Mouse (Mus musculus) spleen, postnatal 4 days (tissue): Measurements from ENCODE around the gene Elp4.

Experiments
- DNase-seq, 2 experiments: peaks; one replicate each; pipeline ENCODE4 v3.0.0; 2022; ENCODE audit warnings: low spot score in 2 of 2

The Elp4 gene

DNA sequence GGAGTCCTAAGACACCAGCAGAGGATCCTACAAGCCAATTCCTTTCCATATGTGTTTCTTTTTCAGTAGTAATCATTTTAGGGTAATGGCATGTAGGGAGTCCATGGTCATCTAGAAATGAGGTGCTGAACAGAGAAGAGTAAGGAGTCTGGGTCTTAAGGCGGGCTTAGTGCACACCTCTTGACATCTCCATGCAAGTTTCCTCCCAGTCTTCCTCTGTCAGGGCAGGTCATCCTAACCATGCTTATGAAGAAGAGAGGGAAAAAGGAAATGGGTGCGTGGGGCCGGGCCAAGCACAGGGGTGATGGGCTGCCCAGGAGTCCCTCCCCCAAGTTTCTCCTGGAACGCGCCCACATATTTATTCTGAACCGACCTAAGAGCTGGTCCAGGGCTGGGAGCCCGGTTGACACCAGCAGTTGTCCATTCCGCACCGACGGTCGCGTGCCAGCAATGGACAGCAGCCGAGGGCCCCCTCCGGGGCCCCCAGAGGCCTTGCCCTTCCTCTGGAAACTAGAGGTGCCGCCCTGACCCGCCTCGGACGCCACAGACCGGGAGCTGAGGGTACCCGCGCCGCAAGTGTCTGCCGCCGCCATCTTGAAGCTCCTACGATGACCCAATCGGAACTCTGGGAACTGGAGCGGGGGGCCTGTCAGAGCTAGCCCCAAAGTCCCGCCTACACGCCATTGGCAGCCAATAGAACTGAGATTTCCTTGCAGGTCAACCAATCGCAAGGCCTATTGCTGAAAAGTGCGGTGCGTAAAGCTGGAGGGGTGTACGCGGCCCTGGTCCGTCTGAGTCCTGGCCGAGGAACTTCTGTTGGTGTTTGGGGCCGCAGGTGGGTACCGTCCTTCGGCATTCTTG is at the start of gene Elp4, which contains the start of gene Immp1l:
Elp4 (minus strand) TSS at position 669 of the 861 bp plus-strand sequence.
Immp1l (plus strand) TSS at position 743 of the 861 bp plus-strand sequence.
- DNase-seq, result peak; percentile 95 to 96

DNA sequence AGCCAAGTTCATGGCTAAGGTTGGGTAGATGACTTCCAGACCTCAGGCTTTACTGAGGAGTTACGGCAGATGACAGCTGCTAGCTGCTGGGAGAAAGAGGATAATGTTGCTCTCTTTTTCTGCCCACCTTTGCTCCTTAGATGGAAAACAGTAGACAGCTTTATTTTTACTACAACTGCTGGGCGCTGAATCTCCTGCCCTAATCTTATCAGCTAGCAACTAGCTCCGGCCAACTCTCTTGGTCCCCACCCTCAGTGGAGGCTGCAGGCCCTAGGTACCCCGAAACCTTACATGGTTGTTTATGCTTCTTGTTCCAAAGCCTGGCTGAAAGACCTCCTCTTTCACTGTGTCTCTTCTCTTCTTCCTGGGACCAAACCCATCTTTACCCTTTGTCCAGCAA is 49.5 kb upstream of the Elp4 start:
- no peak for DNase-seq

DNA sequence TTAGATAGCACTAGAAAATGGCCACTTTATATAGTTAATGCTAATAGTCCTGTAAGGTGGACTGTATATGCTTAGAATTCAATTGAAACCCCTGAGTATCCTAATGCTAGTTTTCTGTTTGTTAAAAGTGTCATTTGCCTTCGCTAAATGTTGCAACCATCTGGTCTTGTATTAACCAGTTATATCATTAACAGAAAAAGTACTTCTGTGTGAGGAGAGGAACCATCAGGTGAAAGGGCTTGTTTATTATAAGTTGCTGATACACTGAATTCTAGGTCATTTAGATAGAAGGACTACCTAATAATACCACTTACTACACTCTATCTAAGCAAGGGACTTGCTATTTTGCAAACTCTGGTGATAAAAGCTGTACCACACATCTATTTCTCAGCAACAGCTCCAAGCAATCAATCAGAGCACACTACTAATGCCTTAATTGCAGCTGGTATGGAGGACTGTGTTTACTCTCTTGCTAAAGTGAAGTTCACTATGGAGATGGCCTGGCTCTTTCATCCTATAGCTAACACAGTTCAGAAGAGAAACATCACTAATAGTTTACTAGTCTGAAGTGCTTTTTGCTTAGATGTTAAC is 47.1 kb upstream of the Elp4 start:
- no peak for DNase-seq

DNA sequence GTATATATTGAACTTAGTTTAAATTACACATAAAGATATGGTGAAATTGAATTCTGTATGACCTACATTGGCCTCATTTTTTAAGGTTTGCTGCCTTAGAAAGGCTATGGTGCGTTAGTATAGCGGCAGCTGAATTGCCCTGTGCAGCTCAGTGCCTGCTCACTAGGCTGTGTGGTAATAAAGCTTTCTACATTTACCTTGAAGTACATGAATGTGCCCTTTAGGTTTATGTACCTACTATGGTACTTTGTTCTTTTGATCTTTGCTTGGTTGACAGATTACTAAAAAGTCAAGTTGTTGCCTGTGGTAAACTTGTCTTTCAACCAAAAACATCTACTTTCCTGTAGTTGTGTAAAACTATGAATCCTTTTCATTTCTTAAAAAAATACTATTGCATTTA is 45.8 kb upstream of the Elp4 start:
- DNase-seq, result no peak

DNA sequence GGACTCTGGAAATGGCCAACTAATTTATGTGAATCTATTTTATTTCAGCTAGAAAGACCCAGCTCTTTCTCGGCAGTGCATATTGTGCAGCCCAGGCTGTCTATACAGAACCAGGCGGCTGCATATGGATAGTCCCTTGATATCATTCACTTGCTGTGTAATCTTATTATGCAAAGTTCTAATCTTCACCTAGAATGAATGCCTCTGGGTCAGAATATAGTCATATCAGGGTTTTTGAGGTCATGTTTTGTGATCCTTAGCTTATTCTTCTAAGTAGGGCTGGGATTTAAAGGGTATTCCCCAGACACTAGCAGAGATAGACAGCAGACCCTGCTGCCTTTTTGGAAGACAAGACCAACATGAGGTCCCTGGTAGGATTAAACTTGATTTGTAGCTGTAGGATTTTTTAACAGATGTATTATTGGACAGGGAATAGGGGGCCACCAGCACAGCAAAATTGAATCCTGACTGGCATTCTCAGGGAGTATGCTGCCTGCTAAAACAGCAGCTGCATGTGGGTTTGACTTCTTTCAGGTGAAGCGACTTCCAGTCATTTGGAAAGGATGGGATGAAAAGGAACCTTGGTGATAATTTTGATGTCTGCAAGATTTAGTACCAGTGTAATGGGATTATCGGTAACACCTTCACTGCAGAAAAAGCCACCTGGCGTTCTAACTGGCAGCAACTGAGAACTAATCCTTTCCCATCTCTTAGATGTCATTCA is 13.4 kb upstream of the Elp4 start:
- no peak for DNase-seq

DNA sequence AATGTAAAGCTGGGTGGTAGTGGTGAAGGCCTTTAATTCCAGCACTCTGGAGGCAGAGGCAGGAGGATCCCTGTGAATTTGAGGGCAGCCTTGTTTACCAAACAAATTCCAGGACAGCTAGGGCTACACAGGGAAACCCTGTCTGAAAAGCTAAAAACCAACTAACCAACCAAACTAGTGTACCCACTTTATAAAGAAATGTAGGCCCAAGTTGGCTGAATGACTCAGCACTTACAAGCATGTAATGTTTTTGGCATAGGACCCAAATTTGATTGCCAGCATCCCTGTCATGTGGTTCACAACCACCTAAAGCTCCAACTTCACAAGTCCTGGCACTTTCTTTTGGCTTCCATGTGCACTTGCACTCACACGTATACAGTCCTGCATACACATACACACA is 12.3 kb upstream of the Elp4 start:
- DNase-seq, result no peak

DNA sequence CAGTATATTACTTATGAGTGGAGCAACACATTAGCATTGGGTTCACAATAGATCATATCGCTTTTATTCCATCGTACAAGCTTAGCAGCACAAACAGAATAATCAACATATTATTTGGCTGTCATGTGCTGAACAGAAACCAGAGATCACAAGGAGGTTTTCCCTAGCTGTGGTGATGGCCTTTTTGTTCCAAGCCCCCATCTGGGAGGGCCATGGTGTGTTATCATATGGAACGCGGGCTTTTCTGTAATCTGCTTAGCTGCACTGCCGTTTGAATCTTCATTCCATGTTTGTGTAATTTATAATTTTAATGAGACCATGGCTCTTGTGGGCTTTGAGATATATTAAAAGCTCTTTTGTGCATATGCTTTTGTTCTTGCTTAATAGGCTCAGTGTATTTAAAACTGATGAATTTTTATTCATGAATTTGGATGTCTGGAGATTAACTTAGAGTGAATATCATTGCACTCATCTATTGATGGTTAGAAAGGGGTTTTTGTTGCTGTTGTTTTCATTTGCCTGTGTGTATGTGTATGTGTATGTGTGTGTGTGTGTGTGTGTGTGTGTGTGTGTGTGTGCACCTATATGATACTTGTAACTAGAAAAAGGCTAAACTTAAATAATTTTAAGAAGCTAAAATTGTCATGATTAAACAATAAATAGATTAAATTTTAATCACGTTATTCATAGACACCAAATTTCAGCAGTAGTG is 9.4 kb upstream of the Elp4 start:
- no peak for DNase-seq

DNA sequence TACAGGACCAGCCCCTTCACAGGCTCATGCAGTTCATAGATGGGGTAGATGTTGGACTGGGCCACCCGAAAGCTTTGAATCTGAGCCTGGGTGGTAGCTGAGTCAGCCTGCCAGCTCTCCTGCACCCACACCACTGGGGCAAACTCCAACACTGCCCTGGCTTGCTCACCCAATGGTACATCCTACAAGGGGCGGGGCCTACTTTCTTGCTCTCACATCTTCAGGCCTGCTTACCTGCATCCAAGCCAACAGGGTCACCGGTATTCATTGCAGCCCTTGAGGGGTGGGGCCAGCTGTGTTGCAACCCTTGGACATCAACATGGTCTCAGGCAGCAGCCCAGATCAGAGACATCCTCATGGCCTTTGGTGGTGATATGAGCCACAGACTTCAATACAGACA is 6.2 kb upstream of the Elp4 start:
- no peak for DNase-seq

DNA sequence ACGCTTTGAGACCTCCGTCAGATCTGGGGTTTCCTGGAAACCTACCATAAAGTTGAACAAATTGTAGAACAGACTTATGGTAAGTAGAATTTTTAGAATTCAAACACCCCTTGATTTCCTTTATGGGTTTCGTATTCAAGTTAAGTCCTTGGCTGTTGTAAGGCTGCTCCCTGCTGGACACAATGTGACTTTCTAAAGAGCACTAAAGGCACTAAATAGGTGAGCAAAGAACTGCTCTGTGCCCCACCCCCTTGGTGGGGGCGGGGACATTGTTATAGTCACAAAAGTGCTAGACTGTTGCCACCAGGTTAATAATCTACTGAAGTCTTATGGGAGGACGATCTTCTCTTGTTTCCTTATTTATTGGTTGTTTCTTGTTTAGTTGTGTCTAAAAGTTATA is 4.0 kb upstream of the Elp4 start:
- DNase-seq, result no peak

DNA sequence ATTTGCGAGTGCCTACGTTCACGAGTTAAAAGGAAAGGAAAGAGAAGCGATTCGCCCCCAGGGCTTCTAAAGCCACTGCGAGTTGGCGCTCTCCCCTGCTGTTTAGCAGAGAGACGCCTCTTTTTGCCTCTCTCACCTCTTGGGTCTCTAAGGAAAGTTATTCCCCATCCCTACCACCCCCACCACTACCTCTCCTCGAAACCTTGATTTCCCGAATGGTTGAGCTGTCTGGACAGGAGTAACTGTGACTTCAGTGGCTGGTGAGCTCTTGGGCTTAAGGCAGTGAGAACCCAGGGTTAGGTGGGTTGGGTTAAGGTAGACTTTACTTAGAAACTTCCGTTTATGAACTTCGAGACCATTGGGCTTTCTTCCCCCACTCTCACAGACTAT is 388 bp upstream of the Elp4 start:
- DNase-seq, result no peak

DNA sequence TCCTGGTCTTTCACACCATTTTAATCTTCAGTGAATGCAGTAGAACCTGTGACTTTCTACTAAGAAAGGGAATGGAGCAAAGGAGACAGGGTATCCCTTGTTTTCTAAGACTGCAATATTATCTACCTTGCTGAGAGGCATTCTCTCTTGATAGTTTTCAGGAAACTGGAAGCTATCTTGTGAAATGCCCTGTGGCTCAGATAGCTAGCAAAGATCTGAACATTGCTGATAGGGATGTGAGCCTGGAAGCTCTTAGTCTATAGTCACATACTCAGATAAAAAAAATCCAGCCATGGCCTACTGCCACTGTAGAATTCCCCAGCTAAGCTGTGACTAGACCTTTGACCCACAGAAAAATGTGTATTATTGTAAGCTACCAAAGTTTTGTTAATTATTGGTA is 13.5 kb downstream of the Elp4 start:
- DNase-seq, result no peak

DNA sequence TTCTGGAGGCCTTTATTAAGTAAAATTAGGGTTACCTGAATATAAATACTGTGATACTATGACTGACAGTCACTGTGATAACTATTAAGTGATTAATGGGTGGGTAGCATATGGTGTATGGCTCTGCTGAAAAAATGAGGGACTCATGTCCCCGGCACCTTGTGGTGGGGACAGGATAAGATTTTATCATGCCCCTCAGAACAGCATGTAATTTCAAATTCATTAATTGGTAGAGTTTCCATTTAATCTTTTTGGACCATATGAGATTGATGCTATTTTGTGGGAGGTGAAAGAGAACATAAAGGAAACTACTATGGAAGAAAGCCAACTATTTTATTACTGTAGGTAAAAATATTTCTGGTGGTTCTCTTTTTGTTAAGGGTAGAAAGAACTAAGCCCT is 31.0 kb downstream of the Elp4 start:
- no peak for DNase-seq

DNA sequence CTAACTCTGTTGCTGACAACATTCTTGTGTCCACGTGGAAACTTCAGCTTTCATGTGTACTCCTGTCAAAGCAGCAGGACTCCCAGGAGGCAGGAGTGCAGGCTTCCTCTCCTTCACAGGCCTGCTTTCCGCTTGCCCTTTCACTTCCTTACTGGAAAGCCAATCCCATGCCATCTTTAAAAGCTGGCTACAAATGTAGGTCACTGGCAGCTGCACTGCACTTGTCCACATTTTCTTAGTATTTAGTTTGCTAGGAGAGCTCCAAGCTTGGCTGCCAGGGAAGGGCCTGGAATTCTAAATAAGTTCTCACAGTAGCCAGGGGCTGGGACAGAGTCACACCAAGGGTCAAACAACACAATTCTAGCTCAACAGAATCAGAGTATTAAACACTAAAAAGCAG is 49.6 kb downstream of the Elp4 start:
- no peak for DNase-seq

DNA sequence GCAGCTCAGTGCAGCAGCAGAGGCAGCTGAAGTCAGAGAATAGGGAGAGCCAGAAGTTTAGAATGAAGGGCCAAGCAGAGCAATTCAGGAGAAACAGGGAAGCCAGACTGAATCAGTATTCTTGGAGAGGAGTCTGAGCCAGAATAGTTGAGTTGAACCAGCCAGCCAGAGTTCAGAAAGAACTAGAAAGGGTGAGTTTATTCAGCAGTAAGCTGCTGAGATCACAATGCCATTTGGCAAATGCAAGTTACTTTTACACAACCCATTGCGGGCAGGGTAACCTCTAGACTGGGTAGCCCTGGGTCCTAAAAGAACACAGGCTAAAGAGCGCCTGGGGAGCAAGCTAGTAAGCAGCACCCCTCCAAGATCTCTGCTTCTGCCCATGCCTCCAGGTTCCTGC is 51.4 kb downstream of the Elp4 start:
- DNase-seq, result no peak

DNA sequence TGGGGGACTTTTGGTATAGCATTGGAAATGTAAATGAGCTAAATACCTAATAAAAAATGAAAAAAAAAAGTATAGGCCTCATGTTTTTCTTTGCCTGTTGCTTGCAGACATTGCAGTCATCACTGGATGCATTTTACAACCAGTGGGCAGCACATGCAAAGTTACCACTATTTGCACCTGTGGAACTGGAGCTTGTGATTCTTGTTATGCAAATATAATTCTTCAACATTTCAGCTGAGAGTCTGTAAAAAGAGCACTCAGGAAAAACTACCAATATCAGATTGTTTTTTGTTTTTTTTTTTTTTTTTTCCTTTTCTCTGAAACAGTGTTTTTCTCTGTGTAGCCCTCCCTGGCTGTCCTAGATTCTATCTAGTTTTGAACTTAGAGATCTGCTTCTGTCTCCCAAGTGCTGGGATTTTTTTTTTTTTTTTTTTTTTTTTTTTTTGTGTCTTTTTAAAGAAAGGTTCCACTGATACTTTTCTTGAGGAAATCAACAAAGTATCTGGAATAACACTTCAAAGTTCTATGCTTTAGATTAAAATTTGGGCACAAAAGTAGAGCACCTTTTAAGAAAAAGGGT is 52.6 kb downstream of the Elp4 start:
- DNase-seq, result no peak

DNA sequence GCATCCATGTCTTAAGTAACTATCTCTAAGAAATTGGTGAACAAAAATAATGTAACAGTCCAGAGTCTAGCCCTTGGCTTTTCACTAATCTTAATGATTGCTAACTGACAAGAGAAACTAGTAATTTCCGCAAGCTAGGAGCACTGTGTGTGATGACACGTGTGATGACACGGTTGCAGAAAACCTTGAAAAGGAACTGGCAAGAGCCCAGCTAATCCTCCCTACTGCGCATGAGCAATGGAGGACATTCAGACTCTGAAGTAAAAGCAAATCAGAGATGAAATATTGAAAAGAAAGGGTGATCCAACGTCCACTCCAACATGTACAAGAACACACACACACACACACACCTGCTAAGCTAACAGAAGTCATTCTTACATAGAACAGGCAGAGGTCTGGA is 61.2 kb downstream of the Elp4 start:
- DNase-seq, result no peak

DNA sequence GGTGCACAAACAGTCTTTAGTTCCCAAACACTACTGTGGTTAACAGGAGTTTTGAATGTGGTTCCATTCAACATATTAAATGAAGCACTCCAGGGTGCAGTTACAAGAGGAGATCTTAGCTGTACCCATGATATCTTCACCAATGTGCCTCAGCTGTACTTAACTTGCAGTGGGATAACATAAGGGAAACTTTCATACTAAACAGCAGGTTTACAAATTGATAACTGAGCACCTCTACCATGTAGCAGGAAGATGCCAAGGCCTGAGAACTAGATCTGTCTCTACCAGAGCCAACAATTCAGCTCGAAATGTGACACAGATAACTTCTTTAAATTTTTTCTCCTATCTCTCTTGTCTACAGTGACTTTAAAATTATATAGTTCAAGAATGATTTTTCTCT is 86.4 kb downstream of the Elp4 start:
- no peak for DNase-seq

DNA sequence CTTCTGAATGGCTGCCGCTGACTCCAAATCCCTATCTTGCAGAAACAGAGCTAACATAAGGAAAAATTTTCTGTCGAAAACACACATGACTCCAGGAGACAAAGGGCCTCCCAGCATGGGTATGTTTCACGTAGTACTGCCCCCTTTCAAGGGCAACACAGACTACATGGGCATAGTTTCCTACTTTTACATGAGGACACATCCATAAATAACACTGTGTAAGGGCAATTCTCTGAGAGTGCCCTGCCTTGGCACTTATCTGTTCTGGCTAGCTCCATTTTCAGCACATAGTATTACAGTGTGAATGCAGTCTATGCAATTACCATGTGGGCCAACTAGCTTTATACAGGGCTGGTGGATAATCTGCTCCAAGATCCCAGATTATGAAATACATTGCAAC is 89.2 kb downstream of the Elp4 start:
- no peak for DNase-seq

DNA sequence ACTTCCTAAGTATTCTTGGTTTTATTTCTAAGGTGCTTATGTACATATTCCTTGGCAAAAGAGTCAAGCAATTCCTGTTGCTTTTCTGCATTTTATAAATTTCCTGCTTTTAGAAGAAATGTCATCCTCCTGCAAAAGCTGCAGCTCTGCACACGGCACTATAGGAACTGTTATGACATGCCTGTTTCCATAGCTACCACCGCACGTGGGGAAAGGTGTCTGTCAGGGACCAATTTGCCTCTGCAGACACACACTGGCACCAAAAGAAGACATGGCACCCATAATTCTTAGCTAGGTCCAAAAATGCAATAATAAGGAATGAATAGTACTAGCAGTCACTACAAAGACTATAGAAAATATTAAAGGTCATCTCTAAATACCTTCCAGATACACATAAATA is 91.3 kb downstream of the Elp4 start:
- DNase-seq, result no peak

DNA sequence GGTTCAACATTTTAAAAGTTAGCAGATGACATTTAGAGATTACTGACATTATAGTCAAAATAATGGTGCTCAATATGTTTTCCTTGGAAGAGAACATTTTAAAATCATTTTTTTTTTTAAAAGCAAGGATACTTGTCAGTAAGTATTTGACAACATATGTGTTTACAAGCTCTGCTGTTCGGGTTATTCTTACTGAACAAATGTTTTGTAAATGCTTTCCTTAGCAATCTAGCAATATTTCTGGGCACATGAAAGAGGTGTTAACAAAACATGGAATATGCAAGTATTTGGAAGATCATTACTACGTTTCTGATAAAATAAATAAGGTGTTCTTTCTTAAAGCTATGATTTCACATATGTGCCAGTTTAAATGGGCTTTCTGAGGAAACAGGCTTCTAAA is 94.1 kb downstream of the Elp4 start:
- no peak for DNase-seq

DNA sequence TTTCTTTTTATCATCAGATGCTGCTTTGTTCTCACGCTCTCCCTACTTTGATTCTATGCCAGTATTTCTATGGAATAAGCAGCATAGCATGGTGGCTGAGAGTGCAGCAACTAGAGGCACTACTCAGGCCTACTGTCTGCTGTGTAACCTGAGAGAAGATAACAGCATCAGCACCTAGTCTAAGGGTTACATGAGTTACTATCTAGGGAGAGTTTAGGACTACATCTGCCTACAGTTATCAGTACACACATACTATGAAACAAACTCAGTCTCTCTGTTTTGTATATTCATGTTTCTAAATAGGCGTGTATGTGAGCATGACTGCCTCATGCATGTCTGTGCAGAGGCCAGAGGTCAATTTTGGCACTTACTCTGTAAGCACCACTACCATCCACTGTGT is 97.8 kb downstream of the Elp4 start:
- no peak for DNase-seq

DNA sequence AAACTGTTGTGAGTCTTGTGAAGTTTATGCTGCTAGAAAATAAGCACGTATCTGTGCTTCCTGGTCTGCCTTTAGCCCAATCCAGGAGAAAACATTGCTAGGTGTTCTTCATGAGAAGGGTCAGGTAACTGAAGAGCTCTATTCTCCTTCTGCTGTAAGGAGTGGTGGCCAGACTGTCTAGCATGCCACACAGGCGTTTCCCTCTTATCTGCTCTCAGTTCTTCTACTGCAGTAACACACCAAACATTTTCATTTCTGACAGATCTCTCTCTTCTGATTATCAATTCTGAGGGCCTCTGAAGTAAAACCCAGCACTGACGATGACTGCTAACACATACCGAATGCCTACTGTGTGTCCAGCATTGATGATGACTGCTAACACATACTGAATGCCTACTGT is 98.3 kb downstream of the Elp4 start:
- no peak for DNase-seq
